Mouse (Mus musculus): ENCODE data around the gene Bmpr1b.

GRCm38 (mm10) chr3:142122376-142122775 is 46.8 kb downstream of the Bmpr1b start:
- TF ChIP-seq CTCF (conservative IDR thresholded peaks at IDR 0.05 in 1 of 2, IDR thresholded peaks at IDR 0.05 in 1 of 2; ENCODE audit: low read depth in 2 of 2, low read length in 2 of 2) (no peak), POLR2A (IDR thresholded peaks at IDR 0.05; ENCODE audit: low read depth, low read length) (no peak), USF2 (conservative IDR thresholded peaks at IDR 0.05; ENCODE audit: low read depth, low read length) (no peak), RCOR1 (conservative IDR thresholded peaks at IDR 0.05; ENCODE audit: low read depth, low read length) (peak; percentile 81; the same call in 1 of the 2 replicates), MAFK (IDR thresholded peaks at IDR 0.05; ENCODE audit: insufficient replicate concordance, low read length) (0 out of 2 replicates have a peak, but pooled peaks have one; percentile 49), MAX (IDR thresholded peaks at IDR 0.05; ENCODE audit: low read length) (peak; percentile 60; the same call in 1 of the 2 replicates), CHD2 (IDR thresholded peaks at IDR 0.05; ENCODE audit: low read length) (peak; percentile 88), MEF2A (IDR thresholded peaks at IDR 0.05; ENCODE audit: borderline replicate concordance, low read depth, low read length) (peak; percentile 78), HCFC1 (IDR thresholded peaks at IDR 0.05; ENCODE audit: low read depth, low read length) (no peak), KAT2A (IDR thresholded peaks at IDR 0.05; ENCODE audit: insufficient replicate concordance, low read length) (0 out of 2 replicates have a peak, but pooled peaks have one; percentile 26), ZNF384 (IDR thresholded peaks at IDR 0.05; ENCODE audit: low read depth, low read length) (no peak), TBP (conservative IDR thresholded peaks at IDR 0.05; ENCODE audit: low read depth, low read length) (no peak)

All from CH12.LX (cell line).